Mouse (Mus musculus) retina, adult 2 months (tissue): ENCODE measurements around the gene Olfr60.

Experiments used
- DNase-seq: peaks from one replicate; pipeline ENCODE4 v3.0.0-alpha.2; 2012; ENCODE audit warnings: low read depth, low spot score

Gene Olfr60

DNA sequence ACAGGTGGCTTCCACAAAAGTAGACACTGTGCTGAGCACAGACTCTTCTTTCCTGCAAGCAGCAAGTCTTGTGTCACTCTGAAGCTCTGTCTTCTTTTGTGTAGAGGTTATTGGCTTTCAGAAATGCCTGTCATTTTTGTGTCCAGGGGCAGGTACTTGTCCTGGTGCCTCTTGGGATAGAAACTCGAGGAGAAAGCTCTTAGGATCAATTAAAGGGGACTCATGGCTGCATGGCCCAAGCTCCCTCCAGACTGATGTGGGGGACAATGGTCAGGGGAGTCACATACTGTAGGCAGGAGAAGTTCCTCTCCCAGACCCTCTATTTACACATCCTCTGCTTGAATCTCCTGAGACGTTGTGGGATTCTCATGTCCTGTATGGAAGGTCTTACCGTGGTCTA, at the start of gene Olfr60:
Olfr60 (minus strand) TSS at position 101 of the 400 bp plus-strand sequence.
- no peak for DNase-seq

GRCm38 (mm10) chr7:140402818-140403217, 41.3 kb upstream of the Olfr60 start, which contains the start of gene Olfr531:
Gene Olfr531, minus strand, starts transcription at chr7:140402918.
- DNase-seq: no peak

- no peak for DNase-seq
Measured at GRCm38 (mm10) chr7:140376911-140377310, 15.4 kb upstream of the Olfr60 start.

GRCm38 (mm10) chr7:140376231-140376630, 14.8 kb upstream of the Olfr60 start, which contains the start of gene Olfr530:
Gene Olfr530, minus strand, starts transcription at chr7:140376331.
- no peak for DNase-seq

DNA sequence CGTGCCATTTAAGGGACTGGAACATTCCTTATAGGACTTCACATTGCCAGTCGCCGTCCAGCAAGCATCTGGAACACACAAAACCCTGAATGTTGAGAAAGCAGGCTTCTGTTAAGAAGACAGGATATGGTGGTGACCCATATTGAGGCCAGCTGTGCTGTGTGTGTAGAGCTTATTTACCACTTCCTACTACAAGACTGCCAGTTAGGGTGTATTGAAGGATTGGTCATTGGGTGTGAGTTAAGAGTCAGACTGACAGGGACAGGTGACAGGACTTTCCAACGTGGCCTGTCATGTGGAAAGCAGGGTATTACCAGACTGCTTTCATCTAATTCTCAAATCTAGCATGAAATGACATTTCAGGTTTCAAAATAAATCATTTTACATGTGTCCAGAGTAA, 12.8 kb upstream of the Olfr60 start:
- no peak for DNase-seq

GRCm38 (mm10) chr7:140333717-140334116, 27.8 kb downstream of the Olfr60 start, which contains the start of gene Olfr527:
Gene Olfr527, plus strand, starts transcription at chr7:140334017.
- no peak for DNase-seq

DNA sequence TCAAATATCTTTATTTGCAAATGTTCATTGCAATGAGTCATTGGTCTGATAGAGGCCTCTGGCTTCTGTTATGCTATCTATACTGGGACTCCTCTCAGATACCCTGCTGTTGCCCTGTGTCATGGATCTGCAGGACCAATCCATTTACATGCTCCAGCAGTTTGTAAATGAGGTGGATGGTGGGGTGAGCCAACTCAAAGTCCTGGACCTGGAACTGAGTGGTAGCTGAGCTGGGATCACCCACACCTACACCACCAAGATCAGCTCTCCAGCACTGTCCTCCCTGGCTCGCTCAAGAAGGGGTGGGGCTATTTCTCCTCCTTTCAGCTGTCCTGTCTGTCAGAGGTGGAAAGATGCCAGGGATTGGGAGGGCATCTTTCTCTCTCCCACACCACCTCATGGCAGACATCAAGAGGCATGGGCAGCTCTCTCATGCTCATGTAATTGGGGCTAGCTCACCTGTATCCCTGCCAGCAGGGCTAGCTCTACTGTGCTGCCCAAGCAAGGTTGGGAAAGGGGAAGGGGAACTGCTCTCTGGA, 31.6 kb downstream of the Olfr60 start:
- DNase-seq: no peak

GRCm38 (mm10) chr7:140321135-140321534, 40.3 kb downstream of the Olfr60 start:
- DNase-seq: no peak

- DNase-seq: no peak
Measured at GRCm38 (mm10) chr7:140320558-140320957, 40.9 kb downstream of the Olfr60 start, which contains the start of gene Olfr525. Gene Olfr525, plus strand, starts transcription at chr7:140320858.

DNA sequence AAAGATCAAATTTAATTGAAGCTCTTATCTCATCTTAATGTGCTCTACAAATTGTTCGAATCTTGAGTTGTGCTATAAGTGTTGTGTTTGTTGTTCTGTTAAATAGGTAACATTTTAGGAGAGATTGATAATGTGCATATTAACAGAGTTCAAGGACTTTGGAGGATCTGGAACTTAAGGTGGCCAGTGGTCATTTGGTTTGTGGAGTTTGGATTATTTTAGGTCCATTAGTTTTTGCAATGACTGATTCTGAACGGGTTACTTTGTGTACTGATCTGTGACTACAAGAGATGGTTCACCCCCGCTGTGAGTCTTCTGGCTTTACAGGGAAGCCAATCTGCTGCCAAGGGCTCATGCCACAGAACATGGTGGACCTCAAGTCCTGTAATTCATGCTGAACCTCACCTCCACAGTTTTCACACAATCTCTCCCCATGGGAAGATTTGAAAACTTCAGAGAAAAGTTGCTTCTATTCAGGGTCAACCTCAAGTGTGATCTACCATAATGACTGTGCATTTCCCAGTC, 41.5 kb downstream of the Olfr60 start:
- DNase-seq: no peak

DNA sequence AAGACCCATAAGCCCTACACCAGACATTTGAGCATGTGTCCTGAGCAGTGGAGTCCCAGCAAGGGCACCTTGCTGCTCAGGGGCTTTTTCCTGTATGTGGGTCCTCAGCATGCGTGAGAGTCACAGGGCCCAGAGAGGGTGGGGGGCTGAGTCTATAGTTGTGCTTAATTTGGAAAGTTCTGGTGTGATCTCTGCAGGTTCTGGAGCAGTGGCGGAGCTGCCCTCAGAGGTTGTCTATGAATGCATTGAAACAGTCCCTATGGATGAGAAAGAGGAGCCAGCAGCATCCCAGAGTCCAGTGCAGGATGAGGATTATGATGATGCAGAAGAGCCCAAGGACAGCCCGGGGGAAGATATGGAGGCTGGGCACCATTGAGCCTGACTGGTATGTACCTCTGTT, 62.1 kb downstream of the Olfr60 start:
- DNase-seq: no peak

DNA sequence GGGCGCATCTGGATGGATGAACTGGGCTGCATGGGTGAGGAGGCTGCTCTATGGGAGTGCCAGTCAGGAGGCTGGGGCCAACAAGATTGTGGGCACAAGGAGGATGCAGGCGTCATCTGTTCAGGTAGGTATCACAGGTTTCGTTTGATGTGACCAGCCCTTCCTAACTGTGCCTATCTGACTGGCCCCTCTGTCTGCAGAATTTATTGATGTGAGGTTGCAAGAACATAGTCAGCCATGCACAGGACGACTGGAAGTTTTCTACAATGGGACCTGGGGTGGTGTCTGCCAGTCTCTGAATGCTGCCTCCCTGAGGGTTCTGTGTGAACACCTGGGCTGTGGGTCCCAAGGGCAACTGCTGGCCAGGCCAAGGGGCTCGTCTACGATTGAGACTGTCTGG, 64.6 kb downstream of the Olfr60 start:
- DNase-seq: no peak

DNA sequence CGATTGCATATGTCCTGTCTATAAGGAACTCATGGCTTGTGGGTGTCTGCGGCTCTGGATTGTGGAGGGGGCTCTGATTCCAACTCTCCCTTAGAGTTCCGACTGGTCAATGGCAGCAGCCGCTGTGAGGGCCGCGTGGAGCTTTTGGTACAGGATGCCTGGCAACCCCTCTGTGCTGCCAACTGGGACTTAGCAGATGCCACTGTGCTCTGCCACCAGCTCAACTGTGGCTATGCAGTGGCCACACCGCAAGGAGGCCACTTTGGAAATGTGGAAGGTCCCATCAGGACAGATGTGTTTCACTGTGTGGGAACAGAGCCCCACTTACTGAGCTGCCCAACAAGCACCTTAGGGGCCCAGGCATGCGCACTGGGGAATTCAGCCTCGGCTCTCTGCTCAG, 65.7 kb downstream of the Olfr60 start:
- DNase-seq: no peak
